Mouse (Mus musculus): ENCODE data around the gene Rsg1. TPM values are rescaled to one million over a fixed set of nuclear protein-coding genes. Genes with fewer than 3 reads are reported as not detected.

The Rsg1 gene
- polyA plus RNA-seq, 1 experiment: not detected

GRCm38 (mm10) chr4:141242651-141243241, 29.0 kb downstream of the Rsg1 start:
- Histone ChIP-seq H3K4me1 (ENCODE audit: control insufficient read depth, insufficient read depth, low read length) (peaks cover 47% of the 10 kb centered on the region), H3K4me3 (ENCODE audit: insufficient read depth, low read depth, low read length) (no peak overlapping the region), H3K27ac (ENCODE audit: insufficient read depth, low read depth, low read length) (no peak overlapping the region)
- 31% methylated on average over 11 of the region's 11 CpGs for WGBS
- TF ChIP-seq POLR2A (IDR thresholded peaks at IDR 0.05; ENCODE audit: insufficient read depth, low read depth, low read length): no peak
- no peak for TF ChIP-seq CTCF (IDR thresholded peaks at IDR 0.05; ENCODE audit: insufficient read depth, low read depth, low read length)

- TF ChIP-seq CTCF (IDR thresholded peaks at IDR 0.05; ENCODE audit: insufficient read depth, low read depth, low read length): no peak
- TF ChIP-seq POLR2A (IDR thresholded peaks at IDR 0.05; ENCODE audit: insufficient read depth, low read depth, low read length): no peak
- WGBS: 80% methylated on average over 5 of the region's 5 CpGs
- Histone ChIP-seq H3K4me3 (ENCODE audit: insufficient read depth, low read depth, low read length) (no peak overlapping the region), H3K4me1 (ENCODE audit: control insufficient read depth, insufficient read depth, low read length) (peaks cover 54% of the 10 kb centered on the region), H3K27ac (ENCODE audit: insufficient read depth, low read depth, low read length) (no peak overlapping the region)
Observed at GRCm38 (mm10) chr4:141243636-141244035, 29.9 kb downstream of the Rsg1 start.

- WGBS: 55% methylated on average over 5 of the region's 5 CpGs
- Histone ChIP-seq H3K4me3 (ENCODE audit: insufficient read depth, low read depth, low read length) (no peak overlapping the region), H3K4me1 (ENCODE audit: control insufficient read depth, insufficient read depth, low read length) (peaks cover 49% of the 10 kb centered on the region), H3K27ac (ENCODE audit: insufficient read depth, low read depth, low read length) (peak overlapping the region; percentile 18; the same call in 1 of the 2 replicates)
- TF ChIP-seq POLR2A (IDR thresholded peaks at IDR 0.05; ENCODE audit: insufficient read depth, low read depth, low read length) (no peak), CTCF (IDR thresholded peaks at IDR 0.05; ENCODE audit: insufficient read depth, low read depth, low read length) (no peak)
Observed at GRCm38 (mm10) chr4:141244401-141244800, 30.6 kb downstream of the Rsg1 start.

DNA sequence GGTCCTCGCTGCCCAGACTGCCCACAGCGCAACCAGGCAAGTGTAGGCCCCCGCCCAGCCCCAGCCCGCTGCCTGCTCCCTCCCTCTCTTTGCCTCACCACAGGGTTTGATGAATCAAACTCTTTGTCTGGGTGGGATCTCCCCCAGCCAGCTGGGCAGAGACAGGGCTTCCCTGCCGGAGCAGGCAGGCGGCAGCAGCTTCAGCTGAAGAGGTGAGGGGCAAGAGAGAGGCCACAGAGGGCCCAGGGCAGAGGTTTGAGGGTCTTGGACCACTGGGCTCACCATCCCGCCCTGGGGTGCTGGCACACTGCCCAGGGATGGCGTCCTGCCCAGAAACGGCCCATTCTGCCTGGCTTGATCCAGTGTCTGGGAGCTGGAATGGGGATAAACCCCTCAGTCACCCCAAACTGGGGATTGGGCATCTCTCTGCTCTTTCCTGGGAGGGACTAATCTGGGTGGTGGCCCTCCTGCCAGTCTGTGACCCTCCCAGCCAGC, 31.2 kb downstream of the Rsg1 start:
- WGBS: 29% methylated on average over 9 of the region's 9 CpGs
- Histone ChIP-seq H3K4me1 (ENCODE audit: control insufficient read depth, insufficient read depth, low read length) (peaks cover 44% of the 10 kb centered on the region), H3K27ac (ENCODE audit: insufficient read depth, low read depth, low read length) (0 out of 2 replicates have a peak overlapping the region, but pooled peaks have one; percentile 38), H3K4me3 (ENCODE audit: insufficient read depth, low read depth, low read length) (no peak overlapping the region)
- TF ChIP-seq POLR2A (IDR thresholded peaks at IDR 0.05; ENCODE audit: insufficient read depth, low read depth, low read length) (no peak), CTCF (IDR thresholded peaks at IDR 0.05; ENCODE audit: insufficient read depth, low read depth, low read length) (no peak)

- TF ChIP-seq POLR2A (IDR thresholded peaks at IDR 0.05; ENCODE audit: insufficient read depth, low read depth, low read length) (no peak), CTCF (IDR thresholded peaks at IDR 0.05; ENCODE audit: insufficient read depth, low read depth, low read length) (no peak)
- Histone ChIP-seq H3K27ac (ENCODE audit: insufficient read depth, low read depth, low read length) (no peak overlapping the region), H3K4me3 (ENCODE audit: insufficient read depth, low read depth, low read length) (no peak overlapping the region), H3K4me1 (ENCODE audit: control insufficient read depth, insufficient read depth, low read length) (peaks cover 44% of the 10 kb centered on the region)
- WGBS: 36% methylated on average over 24 of the region's 24 CpGs
Observed at GRCm38 (mm10) chr4:141246089-141246997, 32.6 kb downstream of the Rsg1 start.

- WGBS: 13% methylated on average over 17 of the region's 17 CpGs
- 0 out of 2 replicates have a peak overlapping the region, but pooled peaks have one; percentile 38 for H3K4me3 ChIP-seq (ENCODE audit: insufficient read depth, low read depth, low read length)
- no peak for TF ChIP-seq POLR2A (IDR thresholded peaks at IDR 0.05; ENCODE audit: insufficient read depth, low read depth, low read length)
- no peak for TF ChIP-seq CTCF (IDR thresholded peaks at IDR 0.05; ENCODE audit: insufficient read depth, low read depth, low read length)
- H3K4me1 ChIP-seq (ENCODE audit: control insufficient read depth, insufficient read depth, low read length): peaks cover 42% of the 10 kb centered on the region
- no peak overlapping the region for H3K27ac ChIP-seq (ENCODE audit: insufficient read depth, low read depth, low read length)
Observed at GRCm38 (mm10) chr4:141246998-141247350, 33.2 kb downstream of the Rsg1 start.

DNA sequence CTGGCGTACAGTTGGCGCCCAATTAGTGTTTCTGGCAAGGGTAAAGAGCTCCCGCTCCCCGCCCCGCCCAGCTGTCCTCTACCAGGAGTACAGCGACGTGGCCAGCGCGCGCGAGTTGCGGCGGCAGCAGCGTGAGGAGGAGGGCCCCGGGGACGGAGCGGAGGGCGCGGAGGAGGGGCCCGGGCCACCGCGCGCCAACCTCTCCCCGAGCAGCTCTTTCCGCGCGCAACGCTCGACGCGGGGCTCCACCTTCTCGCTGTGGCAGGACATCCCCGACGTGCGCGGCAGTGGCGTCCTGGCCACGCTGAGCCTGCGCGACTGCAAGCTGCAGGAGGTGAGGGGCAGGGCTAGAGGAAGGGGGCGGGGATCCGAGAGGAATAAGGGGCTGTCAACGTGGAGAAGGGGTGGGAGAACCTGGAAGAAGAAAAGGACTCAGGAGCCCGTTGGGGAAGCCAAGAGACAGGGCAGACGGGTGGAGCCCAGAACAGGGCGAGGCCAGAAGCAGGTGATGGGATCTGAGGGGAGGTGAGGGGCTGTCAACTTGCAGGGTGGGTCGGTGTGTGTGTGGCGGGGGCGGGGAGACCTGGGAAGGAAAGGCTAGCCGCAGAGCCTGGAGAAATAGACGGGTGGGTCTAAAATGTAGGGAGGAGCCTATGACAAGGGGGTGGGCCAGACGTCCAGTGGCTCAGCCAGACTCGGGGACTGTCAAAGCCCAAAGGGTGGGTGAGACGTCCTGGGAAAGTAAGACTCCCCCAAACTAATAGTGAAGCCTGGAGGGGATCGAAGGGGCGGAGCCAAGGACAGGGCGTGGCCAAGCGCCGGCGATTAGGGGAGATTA, 34.2 kb downstream of the Rsg1 start:
- no peak overlapping the region for H3K27ac ChIP-seq (ENCODE audit: insufficient read depth, low read depth, low read length)
- H3K4me3 ChIP-seq (ENCODE audit: insufficient read depth, low read depth, low read length): peak overlapping the region; percentile 38
- TF ChIP-seq POLR2A (IDR thresholded peaks at IDR 0.05; ENCODE audit: insufficient read depth, low read depth, low read length) (no peak), CTCF (IDR thresholded peaks at IDR 0.05; ENCODE audit: insufficient read depth, low read depth, low read length) (no peak)
- 1% methylated on average over 60 of the region's 60 CpGs for WGBS
- H3K4me1 ChIP-seq (ENCODE audit: control insufficient read depth, insufficient read depth, low read length): peaks cover 35% of the 10 kb centered on the region

- H3K4me3 ChIP-seq (ENCODE audit: insufficient read depth, low read depth, low read length): no peak overlapping the region
- H3K27ac ChIP-seq (ENCODE audit: insufficient read depth, low read depth, low read length): no peak overlapping the region
- TF ChIP-seq CTCF (IDR thresholded peaks at IDR 0.05; ENCODE audit: insufficient read depth, low read depth, low read length) (no peak), POLR2A (IDR thresholded peaks at IDR 0.05; ENCODE audit: insufficient read depth, low read depth, low read length) (no peak)
- WGBS: 26% methylated on average over 11 of the region's 11 CpGs
- peaks cover 35% of the 10 kb centered on the region for H3K4me1 ChIP-seq (ENCODE audit: control insufficient read depth, insufficient read depth, low read length)
Observed at GRCm38 (mm10) chr4:141248614-141248978, 34.8 kb downstream of the Rsg1 start.
